Mouse (Mus musculus): ENCODE measurements around the gene Esam. TPM values are rescaled to one million over a fixed set of nuclear protein-coding genes. Genes with fewer than 3 reads are reported as not detected.

The Esam gene
- total and polyA plus RNA-seq, 3 experiments = not detected

DNA sequence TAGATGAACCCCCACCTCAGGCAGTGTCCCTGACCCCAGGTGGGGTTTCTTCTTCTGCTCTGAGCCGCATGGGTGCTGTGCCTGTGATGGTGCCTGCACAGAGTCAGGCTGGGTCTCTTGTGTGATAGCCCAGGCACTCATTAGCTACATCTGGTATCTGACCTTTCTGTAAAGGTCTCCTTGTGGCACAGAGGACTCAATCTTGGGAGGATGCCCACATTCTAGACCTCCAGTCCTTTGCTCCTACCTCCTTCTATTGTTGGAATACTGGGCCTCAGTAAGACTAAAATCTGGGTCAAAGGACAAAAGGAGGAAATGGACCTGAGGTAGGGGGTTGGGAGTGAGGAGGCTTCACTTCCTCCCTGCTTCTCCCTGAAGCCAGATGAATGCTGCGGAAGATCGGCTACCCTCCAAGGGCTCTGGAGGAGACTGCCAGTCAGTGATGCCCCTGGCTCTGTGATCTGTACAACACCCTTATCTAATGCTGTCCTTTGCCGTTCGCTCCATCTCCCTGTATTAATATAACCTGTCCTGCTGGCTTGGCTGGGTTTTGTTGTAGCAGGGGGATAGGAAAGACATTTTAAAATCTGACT is 9.9 kb downstream of the Esam start:
- DNase-seq (ENCODE audit: low spot score) (no peak), ATAC-seq (ENCODE audit: extremely low read depth, insufficient number of reproducible peaks, low FRiP score, poor library complexity, severe bottlenecking) (no peak)

DNA sequence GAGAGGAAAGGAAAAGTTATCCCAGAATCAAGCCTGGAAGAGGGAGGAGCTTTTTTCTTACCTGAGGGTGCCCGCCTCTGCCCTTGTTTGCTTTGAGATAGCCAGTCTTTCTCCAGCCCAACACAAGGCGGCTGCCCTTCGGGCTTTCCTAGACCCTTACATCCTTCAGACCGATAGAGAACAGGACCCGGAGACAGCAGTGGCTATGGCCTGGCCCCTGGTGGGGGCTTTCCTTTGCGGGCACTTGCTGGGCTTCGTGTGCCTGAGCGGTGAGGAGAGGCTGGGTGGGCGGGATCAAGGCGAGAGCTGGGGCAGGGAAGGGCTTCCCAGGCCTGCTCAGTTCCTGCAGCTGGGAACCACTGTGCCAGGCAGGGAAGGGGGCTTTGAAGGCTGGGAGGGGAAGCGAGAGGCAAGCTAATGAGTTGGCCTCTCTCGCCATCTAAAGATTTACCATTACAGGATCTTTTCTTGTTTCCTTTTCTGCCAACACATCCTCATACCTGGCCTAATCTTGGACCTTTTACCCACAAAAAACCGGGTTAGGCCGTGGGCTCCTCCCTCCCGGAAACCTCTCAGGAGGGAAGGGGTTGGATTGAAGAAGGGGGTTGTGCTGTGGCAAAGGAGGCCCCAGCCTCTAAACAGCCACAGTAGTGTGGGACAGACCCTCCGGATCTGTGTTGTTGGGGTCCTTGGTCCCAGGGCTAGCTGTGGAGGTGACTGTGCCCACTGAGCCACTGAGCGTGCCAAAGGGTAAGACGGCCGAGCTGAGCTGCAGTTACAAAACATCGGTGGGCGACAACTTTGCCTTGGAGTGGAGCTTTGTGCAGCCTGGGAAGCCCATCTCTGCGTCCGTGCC is 11.5 kb downstream of the Esam start, which contains the start of gene Vsig2:
Gene Vsig2, plus strand, starts transcription at position 86 of the 856 bp plus-strand sequence.
- DNase-seq (ENCODE audit: low spot score) (no peak), ATAC-seq (ENCODE audit: extremely low read depth, insufficient number of reproducible peaks, low FRiP score, poor library complexity, severe bottlenecking) (no peak)
- H3K4me3 ChIP-seq (ENCODE audit: low read depth, low read length) = no peak within 1 kb of the TSS
- peaks cover 23% of the 10 kb centered on the region for H3K36me3 ChIP-seq (replicated peaks)
- peaks cover 31% of the 10 kb centered on the region for H3K4me1 ChIP-seq (ENCODE audit: insufficient read depth, low read depth, low read length)
- no peak for TF ChIP-seq CTCF (IDR thresholded peaks at IDR 0.05; ENCODE audit: low read depth, low read length)
- no peak for TF ChIP-seq GATA2 (IDR thresholded peaks at IDR 0.05; ENCODE audit: borderline replicate concordance, low read depth, low read length)
- no peak for TF ChIP-seq TAL1 (conservative IDR thresholded peaks at IDR 0.05; ENCODE audit: low read depth, low read length)
- no peak for TF ChIP-seq POLR2AphosphoS5 (IDR thresholded peaks at IDR 0.05; ENCODE audit: insufficient replicate concordance, low read depth, low read length)
- TF ChIP-seq GATA1 (IDR thresholded peaks at IDR 0.05; ENCODE audit: borderline replicate concordance, low read length) = no peak
- H3K9me3 ChIP-seq (replicated peaks) = no peaks in the 10 kb centered on the region
- H3K27me3 ChIP-seq (ENCODE audit: insufficient read depth, low read length) = peaks cover 33% of the 10 kb centered on the region

More for the DNA sequence above, 9.9 kb downstream of the Esam start:
- no peak overlapping the region for H3K4me3 ChIP-seq (ENCODE audit: low read depth, low read length)
- H3K27me3 ChIP-seq (ENCODE audit: insufficient read depth, low read length) = peaks cover 42% of the 10 kb centered on the region
- TF ChIP-seq POLR2AphosphoS5 (IDR thresholded peaks at IDR 0.05; ENCODE audit: insufficient replicate concordance, low read depth, low read length) (no peak), GATA2 (IDR thresholded peaks at IDR 0.05; ENCODE audit: borderline replicate concordance, low read depth, low read length) (no peak), GATA1 (IDR thresholded peaks at IDR 0.05; ENCODE audit: borderline replicate concordance, low read length) (no peak), CTCF (IDR thresholded peaks at IDR 0.05; ENCODE audit: low read depth, low read length) (no peak), TAL1 (conservative IDR thresholded peaks at IDR 0.05; ENCODE audit: low read depth, low read length) (no peak)
- H3K36me3 ChIP-seq (replicated peaks) = peaks cover 9% of the 10 kb centered on the region
- H3K4me1 ChIP-seq (ENCODE audit: insufficient read depth, low read depth, low read length) = peaks cover 21% of the 10 kb centered on the region
- no peaks in the 10 kb centered on the region for H3K9me3 ChIP-seq (replicated peaks)

DNA sequence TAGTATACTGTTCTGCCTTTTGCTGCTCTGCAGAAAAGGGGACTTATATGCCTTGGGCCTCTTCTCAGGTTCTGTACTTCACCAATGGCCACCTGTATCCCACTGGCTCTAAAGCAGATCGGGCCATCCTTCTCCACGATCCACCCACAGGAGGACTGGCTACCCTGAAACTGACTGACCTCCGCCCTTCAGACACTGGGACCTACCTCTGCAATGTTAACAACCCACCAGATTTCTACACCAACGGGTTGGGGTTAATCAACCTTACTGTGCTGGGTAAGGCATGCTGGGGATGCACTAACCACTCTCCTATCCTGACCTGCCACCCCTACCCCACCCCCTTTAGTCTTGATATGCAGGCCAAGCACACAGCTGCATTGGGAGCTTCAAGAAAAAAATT is 12.3 kb downstream of the Esam start:
- no peak for DNase-seq (ENCODE audit: low spot score)
- TF ChIP-seq CTCF (IDR thresholded peaks at IDR 0.05; ENCODE audit: low read depth, low read length) (no peak), POLR2AphosphoS5 (IDR thresholded peaks at IDR 0.05; ENCODE audit: insufficient replicate concordance, low read depth, low read length) (peak; percentile 79)
- Histone ChIP-seq H3K9me3 (replicated peaks) (no peaks in the 10 kb centered on the region), H3K36me3 (replicated peaks) (peaks cover 31% of the 10 kb centered on the region), H3K4me3 (ENCODE audit: low read depth, low read length) (no peak overlapping the region), H3K27me3 (ENCODE audit: insufficient read depth, low read length) (peaks cover 30% of the 10 kb centered on the region), H3K4me1 (ENCODE audit: insufficient read depth, low read depth, low read length) (peaks cover 38% of the 10 kb centered on the region)
- 0 out of 2 replicates have a peak, but pooled peaks have one; percentile 2 for ATAC-seq (ENCODE audit: extremely low read depth, insufficient number of reproducible peaks, low FRiP score, poor library complexity, severe bottlenecking)

DNA sequence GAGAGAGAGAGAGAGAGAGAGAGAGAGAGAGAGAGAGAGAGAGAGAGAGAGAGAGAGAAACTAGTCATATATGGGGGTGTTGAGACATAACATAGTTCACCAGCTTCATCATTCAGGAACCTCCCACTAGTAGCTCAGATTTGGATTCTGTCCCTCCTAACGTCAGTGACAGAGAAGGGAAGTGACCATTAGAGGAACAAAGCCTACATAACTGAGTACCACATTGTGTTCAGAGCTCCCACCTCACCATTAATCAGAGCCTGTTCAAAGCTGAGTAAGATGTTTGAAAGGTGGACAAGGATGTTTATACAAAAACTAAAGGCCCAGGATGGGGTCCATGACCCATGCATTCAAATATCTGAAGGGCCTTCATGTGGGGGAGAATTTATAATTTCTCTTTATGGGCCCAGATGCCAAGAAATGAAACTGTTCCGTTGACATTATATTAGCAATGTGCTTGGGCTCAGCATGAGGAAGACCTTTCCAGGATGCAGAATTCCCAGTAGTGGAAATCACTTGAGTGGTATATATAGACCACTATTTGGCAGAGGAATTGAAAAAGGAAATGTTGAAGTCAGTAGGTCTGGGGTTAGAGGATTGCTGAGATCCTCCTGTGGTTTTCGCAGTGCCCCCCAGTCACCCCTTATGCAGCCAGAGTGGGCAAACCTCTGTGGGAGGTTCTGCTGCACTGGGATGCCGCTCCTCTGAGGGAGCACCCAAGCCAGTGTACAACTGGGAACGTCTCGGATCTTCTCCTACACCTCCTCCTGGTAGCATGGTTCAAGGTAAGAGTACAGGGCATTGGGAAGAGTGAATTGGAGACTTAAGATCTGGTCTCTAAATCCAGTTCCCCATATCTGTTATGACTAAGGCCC is 13.1 kb downstream of the Esam start:
- no peak for ATAC-seq (ENCODE audit: extremely low read depth, insufficient number of reproducible peaks, low FRiP score, poor library complexity, severe bottlenecking)
- Histone ChIP-seq H3K27me3 (ENCODE audit: insufficient read depth, low read length) (peaks cover 30% of the 10 kb centered on the region), H3K4me1 (ENCODE audit: insufficient read depth, low read depth, low read length) (peaks cover 45% of the 10 kb centered on the region), H3K4me3 (ENCODE audit: low read depth, low read length) (no peak overlapping the region), H3K9me3 (replicated peaks) (no peaks in the 10 kb centered on the region), H3K36me3 (replicated peaks) (peaks cover 38% of the 10 kb centered on the region)
- no peak for DNase-seq (ENCODE audit: low spot score)
- no peak for TF ChIP-seq GATA2 (IDR thresholded peaks at IDR 0.05; ENCODE audit: borderline replicate concordance, low read depth, low read length)
- TF ChIP-seq GATA1 (IDR thresholded peaks at IDR 0.05; ENCODE audit: borderline replicate concordance, low read length) = no peak
- no peak for TF ChIP-seq TAL1 (conservative IDR thresholded peaks at IDR 0.05; ENCODE audit: low read depth, low read length)
- no peak for TF ChIP-seq POLR2AphosphoS5 (IDR thresholded peaks at IDR 0.05; ENCODE audit: insufficient replicate concordance, low read depth, low read length)
- TF ChIP-seq CTCF (IDR thresholded peaks at IDR 0.05; ENCODE audit: low read depth, low read length) = no peak

DNA sequence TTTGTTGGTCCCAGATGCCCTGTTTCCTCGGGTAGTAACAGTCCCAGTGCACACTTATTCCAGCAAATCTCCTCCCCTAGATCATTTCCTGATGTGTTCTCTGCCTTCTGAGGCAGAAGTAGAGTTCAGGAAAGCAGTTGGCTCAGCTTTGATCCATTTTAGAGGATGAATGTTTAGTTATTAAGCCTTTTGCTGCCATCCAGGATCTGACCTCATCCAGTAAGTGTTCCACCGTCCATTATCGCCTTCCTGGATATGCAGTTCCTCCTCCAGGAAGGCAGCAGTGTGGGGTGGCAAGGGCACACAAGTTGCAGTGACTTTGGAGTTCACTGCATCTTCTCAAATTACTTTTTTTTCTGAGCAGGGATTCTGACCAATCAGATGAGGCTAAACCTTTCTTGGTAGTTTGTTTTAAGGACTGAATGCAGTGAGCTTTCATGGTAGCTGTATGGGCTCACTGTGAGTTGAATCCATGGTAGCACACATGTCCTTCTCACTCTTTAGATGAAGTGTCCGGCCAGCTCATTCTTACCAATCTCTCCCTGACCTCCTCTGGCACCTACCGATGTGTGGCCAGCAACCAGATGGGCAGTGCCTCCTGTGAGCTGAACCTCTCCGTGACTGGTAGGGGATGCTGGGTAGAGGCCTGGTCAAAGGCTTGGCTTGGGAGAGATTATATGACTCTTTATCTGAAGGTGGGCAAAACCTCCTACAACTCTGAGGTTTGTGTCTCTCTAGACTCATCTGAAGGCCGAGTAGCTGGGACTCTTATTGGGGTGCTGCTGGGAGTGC is 14.2 kb downstream of the Esam start:
- peaks cover 23% of the 10 kb centered on the region for H3K27me3 ChIP-seq (ENCODE audit: insufficient read depth, low read length)
- DNase-seq (ENCODE audit: low spot score) = no peak
- peaks cover 53% of the 10 kb centered on the region for H3K4me1 ChIP-seq (ENCODE audit: insufficient read depth, low read depth, low read length)
- no peaks in the 10 kb centered on the region for H3K9me3 ChIP-seq (replicated peaks)
- ATAC-seq (ENCODE audit: extremely low read depth, insufficient number of reproducible peaks, low FRiP score, poor library complexity, severe bottlenecking) = peak; percentile 6; the same call in 1 of the 2 replicates
- H3K36me3 ChIP-seq (replicated peaks) = peaks cover 45% of the 10 kb centered on the region
- TF ChIP-seq TAL1 (conservative IDR thresholded peaks at IDR 0.05; ENCODE audit: low read depth, low read length) = no peak
- no peak for TF ChIP-seq CTCF (IDR thresholded peaks at IDR 0.05; ENCODE audit: low read depth, low read length)
- TF ChIP-seq GATA2 (IDR thresholded peaks at IDR 0.05; ENCODE audit: borderline replicate concordance, low read depth, low read length) = no peak
- TF ChIP-seq POLR2AphosphoS5 (IDR thresholded peaks at IDR 0.05; ENCODE audit: insufficient replicate concordance, low read depth, low read length) = no peak; the same call in 1 of the 2 replicates
- no peak for TF ChIP-seq GATA1 (IDR thresholded peaks at IDR 0.05; ENCODE audit: borderline replicate concordance, low read length)
- no peak overlapping the region for H3K4me3 ChIP-seq (ENCODE audit: low read depth, low read length)
